Mouse (Mus musculus): Measurements from ENCODE around the gene Hyls1.

DNA sequence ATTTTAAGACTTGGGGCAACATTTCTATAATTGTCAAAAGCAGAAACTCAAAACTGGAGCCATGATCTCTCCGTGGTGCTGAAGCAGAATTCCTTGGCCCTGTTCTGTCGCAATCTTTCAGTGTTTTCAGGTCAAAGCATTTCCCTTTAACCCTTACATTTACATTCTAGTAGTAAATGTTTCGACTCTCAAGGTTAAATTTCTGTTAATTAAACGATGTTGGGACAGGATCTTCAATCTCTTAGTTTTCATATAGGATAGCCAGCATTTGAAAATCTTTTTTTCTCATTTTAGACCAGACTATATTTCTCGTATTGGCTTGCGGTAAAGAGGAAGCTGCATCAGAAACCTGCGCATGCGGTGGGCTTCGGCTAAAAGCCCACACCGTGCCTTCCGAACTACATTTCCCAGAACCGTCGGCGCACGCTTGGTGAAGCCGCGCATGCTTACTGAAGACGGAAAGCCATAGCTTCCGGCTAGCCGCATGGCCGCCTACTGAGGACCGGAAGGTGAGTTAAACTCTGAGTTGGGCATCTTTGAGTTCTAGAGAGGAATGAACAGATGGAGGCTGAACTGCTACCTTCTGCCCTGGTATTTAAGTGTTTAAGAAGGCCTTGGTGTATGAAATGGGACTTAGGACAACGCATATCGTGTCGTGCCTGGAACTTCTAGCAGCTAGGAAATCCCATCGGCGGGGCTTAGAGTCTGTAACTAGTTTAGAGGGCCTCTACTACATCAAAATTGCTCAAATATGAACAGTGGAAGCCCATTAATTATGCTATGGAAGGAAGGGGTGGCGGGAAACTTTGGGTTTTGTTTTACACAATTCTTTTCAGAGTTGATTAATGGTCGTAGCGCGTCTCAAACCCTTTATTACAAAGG is 10.9 kb downstream of the Hyls1 start:
- TF ChIP-seq POLR2A (IDR thresholded peaks at IDR 0.05; ENCODE audit: insufficient read depth, low read depth, low read length) (peak; percentile 81), CTCF (IDR thresholded peaks at IDR 0.05) (no peak)
